Mouse (Mus musculus): Measurements from ENCODE around the gene Mfap1a. TPM values are rescaled to one million over a fixed set of nuclear protein-coding genes. Genes with fewer than 3 reads are reported as not detected.
A peak's percentile ranks its signal among the peaks of the same experiment; 100 is the strongest.

The Mfap1a gene
- polyA plus RNA-seq, 1 experiment: 4.7 TPM

DNA sequence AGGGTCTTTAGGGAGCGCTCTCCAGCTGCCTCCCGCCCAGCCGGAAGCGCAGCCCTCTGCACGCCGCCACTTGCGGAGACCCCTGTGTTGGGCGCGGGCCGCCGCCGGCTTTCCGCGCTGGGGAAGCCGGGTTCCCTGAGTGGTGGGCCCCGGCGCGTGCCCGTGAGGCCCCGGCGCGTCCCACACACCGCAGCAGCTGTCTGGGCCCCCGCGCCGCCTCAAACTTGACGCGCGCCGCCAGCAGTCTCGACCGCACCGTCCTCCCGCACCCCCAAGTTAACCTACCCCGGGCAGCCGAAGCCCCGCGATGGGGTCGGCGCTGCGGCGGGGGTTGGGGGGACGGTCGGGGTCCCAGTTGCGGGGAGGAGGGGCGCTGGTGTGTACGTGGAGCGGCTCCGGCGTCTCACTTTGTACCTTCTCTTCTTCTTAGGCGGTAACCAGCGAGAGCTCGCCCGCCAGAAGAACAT is 56.9 kb downstream of the Mfap1a start:
- H3K4me3 ChIP-seq (ENCODE audit: control insufficient read depth, insufficient read depth, low read length): peak overlapping the region; percentile 69
- peaks cover 7% of the 10 kb centered on the region for H3K4me1 ChIP-seq (replicated peaks; ENCODE audit: control insufficient read depth, insufficient read depth, low read length)
- 1% methylated on average over 54 of the region's 54 CpGs for WGBS
- peak overlapping the region; percentile 39 for H3K27ac ChIP-seq (ENCODE audit: control insufficient read depth, insufficient read depth, low read length)
- no peaks in the 10 kb centered on the region for H3K36me3 ChIP-seq (ENCODE audit: control insufficient read depth, insufficient read depth, low read length)
- TF ChIP-seq POLR2A (IDR thresholded peaks at IDR 0.05; ENCODE audit: control insufficient read depth, extremely low read depth, insufficient read depth, low read length, poor library complexity) (no peak), CTCF (IDR thresholded peaks at IDR 0.05; ENCODE audit: borderline replicate concordance, control insufficient read depth, extremely low read depth, insufficient read depth, low read length, poor library complexity) (peak; percentile 45; the same call in 1 of the 2 replicates)
- no peaks in the 10 kb centered on the region for H3K27me3 ChIP-seq (ENCODE audit: control insufficient read depth, insufficient read depth, low read length)
- no peak for DNase-seq

DNA sequence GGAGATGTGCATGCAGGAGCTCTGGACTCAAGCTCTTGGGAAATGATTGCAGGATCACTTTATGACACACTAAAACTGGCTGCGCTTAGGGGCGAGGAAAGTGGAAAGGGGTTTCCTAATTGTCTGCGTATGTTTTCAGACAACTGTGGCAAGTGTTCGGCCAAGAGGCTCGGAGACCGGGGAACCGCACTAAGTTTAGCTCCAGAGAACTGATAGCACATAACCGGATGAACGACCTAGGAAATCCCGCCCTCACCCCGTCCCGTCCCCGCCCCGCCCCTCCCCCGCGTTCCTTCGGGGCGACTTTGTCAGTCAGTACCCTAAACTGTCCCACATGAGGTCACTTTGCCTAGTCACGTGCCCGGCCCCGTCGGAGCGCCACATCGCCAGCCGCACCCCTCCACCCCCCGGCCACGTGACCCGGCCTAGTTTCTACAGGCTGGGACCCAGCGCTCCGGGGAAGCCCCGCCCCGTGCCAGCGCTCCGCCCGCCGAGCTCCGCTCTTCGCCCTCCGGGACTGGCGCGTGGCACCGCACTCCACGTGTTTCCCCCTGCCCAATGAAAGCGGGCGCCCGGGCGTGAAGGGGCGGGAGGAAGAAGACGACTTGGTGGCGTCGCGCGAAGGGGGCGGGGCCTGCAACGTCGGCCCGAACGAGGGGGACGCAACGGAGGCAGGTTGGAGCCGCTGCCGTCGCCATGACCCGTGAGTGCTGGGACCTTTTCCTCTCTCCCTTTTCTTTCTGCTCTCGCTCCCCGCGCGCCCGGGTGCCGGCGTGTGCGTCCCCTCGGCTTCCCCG is 57.5 kb downstream of the Mfap1a start, which contains the start of gene Serf2:
Gene Serf2, plus strand, starts transcription at position 457 of the 797 bp plus-strand sequence.
- peak within 1 kb of the TSS; percentile 69 for H3K4me3 ChIP-seq (ENCODE audit: control insufficient read depth, insufficient read depth, low read length)
- DNase-seq: peak; percentile 100
- WGBS: under 1% methylated on average over 70 of the region's 74 CpGs
- H3K27me3 ChIP-seq (ENCODE audit: control insufficient read depth, insufficient read depth, low read length): no peaks in the 10 kb centered on the region
- peak within 1 kb of the TSS; percentile 49 for H3K27ac ChIP-seq (ENCODE audit: control insufficient read depth, insufficient read depth, low read length)
- H3K36me3 ChIP-seq (ENCODE audit: control insufficient read depth, insufficient read depth, low read length): no peaks in the 10 kb centered on the region
- TF ChIP-seq POLR2A (IDR thresholded peaks at IDR 0.05; ENCODE audit: control insufficient read depth, extremely low read depth, insufficient read depth, low read length, poor library complexity): peak; percentile 94
- TF ChIP-seq CTCF (IDR thresholded peaks at IDR 0.05; ENCODE audit: borderline replicate concordance, control insufficient read depth, extremely low read depth, insufficient read depth, low read length, poor library complexity): no peak
- H3K4me1 ChIP-seq (replicated peaks; ENCODE audit: control insufficient read depth, insufficient read depth, low read length): peaks cover 7% of the 10 kb centered on the region

DNA sequence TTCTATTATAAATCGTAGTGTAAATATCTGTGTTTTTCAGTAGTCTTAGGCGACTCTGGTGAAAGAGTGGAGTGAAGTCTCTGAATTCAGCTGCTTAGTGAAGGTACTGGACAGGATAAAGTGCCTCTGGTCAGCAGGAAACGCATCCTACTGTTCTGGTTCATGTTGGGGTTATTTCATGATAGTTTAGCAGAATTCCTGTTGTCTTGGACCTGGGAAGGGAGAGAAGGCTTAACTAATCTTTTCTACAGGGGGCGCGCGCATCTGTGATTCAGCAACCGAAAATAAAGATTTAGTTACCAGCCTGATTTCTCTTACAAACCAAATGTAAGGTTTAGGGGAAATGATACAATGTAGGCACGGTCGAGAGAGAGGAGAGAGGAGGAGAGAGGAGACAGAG is 58.3 kb downstream of the Mfap1a start:
- no peaks in the 10 kb centered on the region for H3K36me3 ChIP-seq (ENCODE audit: control insufficient read depth, insufficient read depth, low read length)
- WGBS: 15% methylated on average over 9 of the region's 9 CpGs
- no peak for TF ChIP-seq CTCF (IDR thresholded peaks at IDR 0.05; ENCODE audit: borderline replicate concordance, control insufficient read depth, extremely low read depth, insufficient read depth, low read length, poor library complexity)
- TF ChIP-seq POLR2A (IDR thresholded peaks at IDR 0.05; ENCODE audit: control insufficient read depth, extremely low read depth, insufficient read depth, low read length, poor library complexity): no peak
- peak; percentile 51 for DNase-seq
- no peak overlapping the region for H3K4me3 ChIP-seq (ENCODE audit: control insufficient read depth, insufficient read depth, low read length)
- H3K27me3 ChIP-seq (ENCODE audit: control insufficient read depth, insufficient read depth, low read length): no peaks in the 10 kb centered on the region
- no peak overlapping the region for H3K27ac ChIP-seq (ENCODE audit: control insufficient read depth, insufficient read depth, low read length)
- peaks cover 7% of the 10 kb centered on the region for H3K4me1 ChIP-seq (replicated peaks; ENCODE audit: control insufficient read depth, insufficient read depth, low read length)

DNA sequence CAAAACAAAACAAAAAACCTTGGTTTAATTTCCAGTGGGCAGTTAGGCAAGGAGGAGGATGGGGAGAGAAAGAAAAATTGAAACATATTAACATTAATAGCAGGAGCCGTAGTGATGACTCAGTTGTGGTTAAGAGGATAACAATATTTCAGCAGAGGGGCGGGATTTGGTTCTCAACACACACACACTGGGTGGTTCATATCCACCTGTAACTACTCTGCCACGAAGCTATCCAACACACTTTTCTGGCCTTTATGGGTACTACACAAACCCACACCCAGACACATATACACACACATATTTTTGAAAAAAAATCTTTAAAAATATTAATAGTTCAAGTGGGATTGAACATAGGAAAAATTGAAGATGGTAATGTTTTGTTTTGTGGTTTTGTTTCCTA is 59.5 kb downstream of the Mfap1a start:
- H3K27ac ChIP-seq (ENCODE audit: control insufficient read depth, insufficient read depth, low read length): no peak overlapping the region
- no peak for DNase-seq
- no peak overlapping the region for H3K4me3 ChIP-seq (ENCODE audit: control insufficient read depth, insufficient read depth, low read length)
- H3K27me3 ChIP-seq (ENCODE audit: control insufficient read depth, insufficient read depth, low read length): no peaks in the 10 kb centered on the region
- no peaks in the 10 kb centered on the region for H3K36me3 ChIP-seq (ENCODE audit: control insufficient read depth, insufficient read depth, low read length)
- 53% methylated on average over 3 of the region's 3 CpGs for WGBS
- H3K4me1 ChIP-seq (replicated peaks; ENCODE audit: control insufficient read depth, insufficient read depth, low read length): peaks cover 14% of the 10 kb centered on the region
- TF ChIP-seq CTCF (IDR thresholded peaks at IDR 0.05; ENCODE audit: borderline replicate concordance, control insufficient read depth, extremely low read depth, insufficient read depth, low read length, poor library complexity): no peak
- TF ChIP-seq POLR2A (IDR thresholded peaks at IDR 0.05; ENCODE audit: control insufficient read depth, extremely low read depth, insufficient read depth, low read length, poor library complexity): no peak

DNA sequence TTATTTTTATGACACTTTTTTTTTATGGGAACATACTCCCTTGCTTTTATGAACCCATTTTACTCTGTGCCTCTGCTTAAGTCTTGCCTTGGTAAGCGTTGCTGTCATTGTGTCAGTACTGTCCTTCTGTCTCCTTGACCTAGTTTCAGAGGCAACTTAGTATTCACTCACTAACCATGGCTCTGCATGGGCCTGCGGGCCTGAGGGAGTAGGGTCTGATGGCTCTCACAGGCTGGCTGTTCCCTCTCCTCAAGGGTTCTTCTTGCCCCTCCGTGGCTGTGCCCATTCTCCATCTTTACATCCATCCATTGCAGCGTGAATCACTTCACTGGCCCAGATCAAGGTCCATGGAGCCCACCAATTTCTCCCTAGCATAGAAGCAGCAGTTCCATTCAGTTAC is 60.0 kb downstream of the Mfap1a start:
- TF ChIP-seq CTCF (IDR thresholded peaks at IDR 0.05; ENCODE audit: borderline replicate concordance, control insufficient read depth, extremely low read depth, insufficient read depth, low read length, poor library complexity) (no peak), POLR2A (IDR thresholded peaks at IDR 0.05; ENCODE audit: control insufficient read depth, extremely low read depth, insufficient read depth, low read length, poor library complexity) (no peak)
- no peak overlapping the region for H3K4me3 ChIP-seq (ENCODE audit: control insufficient read depth, insufficient read depth, low read length)
- no peak overlapping the region for H3K27ac ChIP-seq (ENCODE audit: control insufficient read depth, insufficient read depth, low read length)
- no peaks in the 10 kb centered on the region for H3K27me3 ChIP-seq (ENCODE audit: control insufficient read depth, insufficient read depth, low read length)
- H3K36me3 ChIP-seq (ENCODE audit: control insufficient read depth, insufficient read depth, low read length): no peaks in the 10 kb centered on the region
- DNase-seq: no peak
- 95% methylated on average over 4 of the region's 4 CpGs for WGBS
- H3K4me1 ChIP-seq (replicated peaks; ENCODE audit: control insufficient read depth, insufficient read depth, low read length): peaks cover 18% of the 10 kb centered on the region

DNA sequence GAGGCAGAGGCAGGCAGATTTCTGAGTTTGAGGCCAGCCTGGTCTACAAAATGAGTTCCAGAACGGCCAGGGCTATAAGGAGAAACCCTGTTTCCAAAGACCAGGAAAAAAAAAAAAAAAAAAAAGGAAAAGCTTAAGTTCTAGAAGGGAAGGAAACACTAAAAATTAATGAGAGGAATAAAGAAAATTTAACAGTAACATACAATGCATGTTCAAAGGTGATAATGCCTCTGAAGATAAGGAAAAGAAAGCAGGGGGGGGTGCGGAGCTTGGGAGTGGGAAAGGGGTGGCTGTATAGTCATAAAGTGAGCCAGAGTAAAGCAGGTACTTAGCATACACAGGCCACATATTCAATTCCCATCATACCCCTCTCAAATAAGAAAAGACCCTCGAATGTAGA is 61.3 kb downstream of the Mfap1a start:
- DNase-seq: no peak
- Histone ChIP-seq H3K36me3 (ENCODE audit: control insufficient read depth, insufficient read depth, low read length) (no peaks in the 10 kb centered on the region), H3K27ac (ENCODE audit: control insufficient read depth, insufficient read depth, low read length) (no peak overlapping the region), H3K4me1 (replicated peaks; ENCODE audit: control insufficient read depth, insufficient read depth, low read length) (peaks cover 13% of the 10 kb centered on the region), H3K4me3 (ENCODE audit: control insufficient read depth, insufficient read depth, low read length) (no peak overlapping the region), H3K27me3 (ENCODE audit: control insufficient read depth, insufficient read depth, low read length) (no peaks in the 10 kb centered on the region)
- TF ChIP-seq CTCF (IDR thresholded peaks at IDR 0.05; ENCODE audit: borderline replicate concordance, control insufficient read depth, extremely low read depth, insufficient read depth, low read length, poor library complexity): no peak
- TF ChIP-seq POLR2A (IDR thresholded peaks at IDR 0.05; ENCODE audit: control insufficient read depth, extremely low read depth, insufficient read depth, low read length, poor library complexity): no peak
- 90% methylated on average over 3 of the region's 3 CpGs for WGBS

Data from thymus, adult 2 months (tissue).